Mouse (Mus musculus) bone marrow, adult 2 months (tissue): ENCODE data around the gene Zbtb8b.

ENCODE experiments used
- CTCF ChIP-seq: fragments of 200-500 bp; IDR thresholded peaks from 2 replicates; pipeline ENCODE4 v1.5.1; 2011; ENCODE audit warnings: low read length, control low read depth; ENCODE audit not compliant: control insufficient read depth, insufficient read depth
- POLR2A ChIP-seq: fragments of 200-500 bp; IDR thresholded peaks from 2 replicates; pipeline ENCODE4 v1.6.1; 2011; ENCODE audit warnings: low read depth, mild to moderate bottlenecking, control low read depth, low read length, borderline replicate concordance; ENCODE audit not compliant: control insufficient read depth

DNA sequence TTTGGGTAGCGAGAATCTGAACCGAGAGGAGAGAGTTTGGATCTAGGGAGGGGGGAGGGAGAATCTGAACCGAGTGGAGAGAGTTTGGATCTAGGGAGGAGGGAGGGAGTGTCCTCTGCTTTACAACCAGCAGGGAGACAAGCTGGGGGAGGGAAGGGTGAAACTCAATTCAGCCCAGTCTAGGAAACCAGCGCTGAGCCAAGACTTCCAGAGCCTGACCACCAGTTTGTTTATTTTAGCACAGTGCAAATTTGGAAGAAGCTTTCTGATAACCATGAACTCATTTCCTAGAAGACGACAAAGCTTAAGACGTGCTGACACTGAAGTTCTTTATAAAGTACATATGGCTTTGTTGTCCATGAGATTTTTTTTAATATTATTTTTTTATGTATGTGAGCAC is 56.2 kb downstream of the Zbtb8b start:
- TF ChIP-seq CTCF (no peak), POLR2A (no peak)
